Mouse (Mus musculus) ES-Bruce4 (cell line): ENCODE measurements around the gene Slc7a1.

ENCODE experiments used
- CTCF ChIP-seq: IDR thresholded peaks from one replicate; pipeline ENCODE4 v1.8.1; 2011; ENCODE audit warnings: low read depth, low read length
- EP300 ChIP-seq: IDR thresholded peaks from 2 replicates; pipeline ENCODE4 v1.6.1; 2011; ENCODE audit warnings: low read depth, low read length; ENCODE audit not compliant: insufficient read depth
- POLR2A ChIP-seq: IDR thresholded peaks from one replicate; pipeline ENCODE4 v1.8.1; 2011; ENCODE audit warnings: low read length; ENCODE audit not compliant: insufficient read depth

DNA sequence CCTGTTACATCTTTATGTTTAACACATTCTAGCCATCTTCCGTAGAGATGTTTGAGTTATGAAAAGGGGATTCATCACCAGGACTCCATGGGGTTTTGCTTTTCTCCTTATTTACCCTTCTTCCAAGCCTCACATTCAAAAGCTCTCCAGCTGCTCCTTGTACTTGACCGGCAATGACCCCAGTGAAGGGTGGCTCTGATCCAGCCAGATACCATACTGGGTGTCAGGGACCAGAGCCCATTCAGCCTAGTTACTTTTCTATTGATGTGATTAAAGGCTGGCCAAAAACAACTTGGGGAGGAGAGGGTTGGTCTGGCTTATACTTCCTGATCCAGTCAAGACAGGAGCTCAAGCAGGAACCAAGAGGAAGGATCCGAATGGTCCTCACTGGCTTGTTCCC, 116.1 kb downstream of the Slc7a1 start:
- TF ChIP-seq CTCF (no peak), POLR2A (no peak), EP300 (no peak)
